Mouse (Mus musculus) granulocyte monocyte progenitor cell, adult 5-6 weeks (primary cell): ENCODE measurements at regions not wholly inside any gene's neighbourhood (a gene's known extent, or its start where the extent isn't known, plus 50 kb on each side); places are given as distances from the start of the nearest gene placed in this dataset.

Experiments used
- ATAC-seq: replicated peaks from 2 replicates; pipeline ENCODE4 v1.8.0; 2016; ENCODE audit warnings: mild to moderate bottlenecking, moderate TSS enrichment, inconsistent platforms; ENCODE audit not compliant: poor library complexity, severe bottlenecking

GRCm38 (mm10) chr9:61216012-61216770 is 156.0 kb upstream of the Tle3 start:
- no peak for ATAC-seq

GRCm38 (mm10) chr9:61220017-61220416 is 152.1 kb upstream of the Tle3 start:
- no peak for ATAC-seq

GRCm38 (mm10) chr9:61222212-61223003 is 149.8 kb upstream of the Tle3 start:
- ATAC-seq: no peak

GRCm38 (mm10) chr9:61225020-61225652 is 147.0 kb upstream of the Tle3 start:
- ATAC-seq: peak; percentile 89

- ATAC-seq: no peak
Observed at GRCm38 (mm10) chr9:61225882-61226281, 146.3 kb upstream of the Tle3 start.

GRCm38 (mm10) chr9:61226596-61227384 is 145.4 kb upstream of the Tle3 start:
- no peak for ATAC-seq

- no peak for ATAC-seq
Observed at GRCm38 (mm10) chr9:61227492-61228229, 144.5 kb upstream of the Tle3 start.

- ATAC-seq: no peak
Observed at GRCm38 (mm10) chr9:61228230-61228631, 143.9 kb upstream of the Tle3 start.

- ATAC-seq: no peak
Observed at GRCm38 (mm10) chr9:61230306-61230705, 141.9 kb upstream of the Tle3 start.

GRCm38 (mm10) chr9:61232630-61233029 is 139.5 kb upstream of the Tle3 start:
- ATAC-seq: 0 out of 2 replicates have a peak, but pooled peaks have one; percentile 17

GRCm38 (mm10) chr9:61233251-61233650 is 138.9 kb upstream of the Tle3 start:
- ATAC-seq: peak; percentile 56

GRCm38 (mm10) chr9:61235653-61236610 is 136.2 kb upstream of the Tle3 start:
- ATAC-seq: 0 out of 2 replicates have a peak, but pooled peaks have one; percentile 13

- ATAC-seq: no peak
Observed at GRCm38 (mm10) chr9:61238687-61239250, 133.4 kb upstream of the Tle3 start.

GRCm38 (mm10) chr9:61239328-61239727 is 132.8 kb upstream of the Tle3 start:
- no peak for ATAC-seq

GRCm38 (mm10) chr9:61241442-61241841 is 130.7 kb upstream of the Tle3 start:
- ATAC-seq: no peak

GRCm38 (mm10) chr9:61242167-61242860 is 129.9 kb upstream of the Tle3 start:
- ATAC-seq: peak; percentile 77

- no peak for ATAC-seq
Observed at GRCm38 (mm10) chr9:61243289-61243688, 128.9 kb upstream of the Tle3 start.
